Mouse (Mus musculus) CD8-positive naive resting alpha-beta T cell, adult 57 days (primary cell): ENCODE results near the gene Gm2310. TPM values are rescaled to one million over a fixed set of nuclear protein-coding genes. Genes with fewer than 3 reads are reported as not detected.

Experiments
- total RNA-seq: library from RNA; stranded (reverse); gene quantifications from one replicate; pipeline ENCODE4 v1.2.4, GENCODE M21; 2023

Gene Gm2310
- not detected for total RNA-seq

DNA sequence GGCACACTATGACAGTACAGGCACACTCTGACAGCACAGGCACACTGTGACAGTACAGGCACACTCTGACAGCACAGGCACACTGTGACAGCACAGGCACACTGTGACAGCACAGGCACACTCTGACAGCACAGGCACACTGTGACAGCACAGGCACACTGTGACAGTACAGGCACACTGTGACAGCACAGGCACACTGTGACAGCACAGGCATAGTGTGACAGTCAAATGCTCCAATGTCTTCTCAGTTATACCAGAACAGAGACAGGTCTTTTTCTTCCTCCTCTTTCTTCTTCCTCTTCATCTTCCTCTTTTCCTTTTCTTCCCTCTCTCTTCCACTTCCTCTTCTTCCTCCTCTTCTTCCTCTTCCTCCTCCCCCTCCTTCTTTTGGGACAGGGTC is at the start of gene Gm2310:
Gm2310 (minus strand) TSS at position 101 of the 400 bp plus-strand sequence.

Other genes with a start within 250 kb of the Gm2310 start
- 97.4 TPM for gene Nipbl, start 75.5 kb downstream of the Gm2310 start, total RNA-seq
- 1.4 TPM for gene Slc1a3, start 190.8 kb upstream of the Gm2310 start, total RNA-seq